Mouse (Mus musculus): Measurements from ENCODE around the gene Rsg1. TPM values are rescaled to one million over a fixed set of nuclear protein-coding genes. Genes with fewer than 3 reads are reported as not detected.

Rsg1 gene
- polyA plus RNA-seq, 1 experiment from 2014 or later: 5.0 TPM

- H3K36me3 ChIP-seq (ENCODE audit: control insufficient read depth, insufficient read depth, low read length): peaks cover 36% of the 10 kb centered on the region
- WGBS: 97% methylated on average over 2 of the region's 2 CpGs
Measured at GRCm38 (mm10) chr4:141183932-141184331, 29.8 kb upstream of the Rsg1 start.

GRCm38 (mm10) chr4:141184426-141184825 is 29.3 kb upstream of the Rsg1 start:
- H3K27me3 ChIP-seq (ENCODE audit: control insufficient read depth, insufficient read depth, low read length): no peaks in the 10 kb centered on the region
- 0 out of 2 replicates have a peak, but pooled peaks cover 4% of the 10 kb centered on the region for H3K4me1 ChIP-seq (ENCODE audit: control insufficient read depth, insufficient read depth, low read length)
- peaks cover 35% of the 10 kb centered on the region for H3K36me3 ChIP-seq (ENCODE audit: control insufficient read depth, insufficient read depth, low read length)
- H3K9me3 ChIP-seq (ENCODE audit: control insufficient read depth, low read length): no peaks in the 10 kb centered on the region
- H3K27ac ChIP-seq (ENCODE audit: low read depth, low read length): no peak overlapping the region
- 89% methylated on average over 4 of the region's 4 CpGs for WGBS
- H3K4me3 ChIP-seq (ENCODE audit: low read length): no peak overlapping the region
- no peak for ATAC-seq (ENCODE audit: low FRiP score, low TSS enrichment)
- H3K9ac ChIP-seq (ENCODE audit: low read depth, low read length): no peak overlapping the region
- H3K4me2 ChIP-seq (replicated peaks; ENCODE audit: low read depth, low read length): no peak overlapping the region

More at GRCm38 (mm10) chr4:141183932-141184331, 29.8 kb upstream of the Rsg1 start:
- Histone ChIP-seq H3K27me3 (ENCODE audit: control insufficient read depth, insufficient read depth, low read length) (no peaks in the 10 kb centered on the region), H3K27ac (ENCODE audit: low read depth, low read length) (no peak overlapping the region), H3K4me2 (replicated peaks; ENCODE audit: low read depth, low read length) (no peak overlapping the region), H3K4me1 (ENCODE audit: control insufficient read depth, insufficient read depth, low read length) (0 out of 2 replicates have a peak, but pooled peaks cover 4% of the 10 kb centered on the region), H3K9ac (ENCODE audit: low read depth, low read length) (no peak overlapping the region), H3K4me3 (ENCODE audit: low read length) (no peak overlapping the region), H3K9me3 (ENCODE audit: control insufficient read depth, low read length) (no peaks in the 10 kb centered on the region)
- ATAC-seq (ENCODE audit: low FRiP score, low TSS enrichment): no peak

- Histone ChIP-seq H3K36me3 (ENCODE audit: control insufficient read depth, insufficient read depth, low read length) (peaks cover 25% of the 10 kb centered on the region; the same call in 1 of the 2 replicates), H3K9me3 (ENCODE audit: control insufficient read depth, low read length) (no peaks in the 10 kb centered on the region), H3K4me3 (ENCODE audit: low read length) (no peak overlapping the region), H3K27ac (ENCODE audit: low read depth, low read length) (no peak overlapping the region), H3K27me3 (ENCODE audit: control insufficient read depth, insufficient read depth, low read length) (no peaks in the 10 kb centered on the region), H3K4me2 (replicated peaks; ENCODE audit: low read depth, low read length) (no peak overlapping the region), H3K9ac (ENCODE audit: low read depth, low read length) (no peak overlapping the region), H3K4me1 (ENCODE audit: control insufficient read depth, insufficient read depth, low read length) (0 out of 2 replicates have a peak, but pooled peaks cover 4% of the 10 kb centered on the region)
- WGBS: 59% methylated on average over 9 of the region's 9 CpGs
- ATAC-seq (ENCODE audit: low FRiP score, low TSS enrichment): no peak
Measured at GRCm38 (mm10) chr4:141186923-141187836, 26.6 kb upstream of the Rsg1 start.

- Histone ChIP-seq H3K4me2 (replicated peaks; ENCODE audit: low read depth, low read length) (no peak overlapping the region), H3K27me3 (ENCODE audit: control insufficient read depth, insufficient read depth, low read length) (no peaks in the 10 kb centered on the region), H3K9ac (ENCODE audit: low read depth, low read length) (no peak overlapping the region), H3K4me3 (ENCODE audit: low read length) (no peak overlapping the region), H3K9me3 (ENCODE audit: control insufficient read depth, low read length) (no peaks in the 10 kb centered on the region), H3K27ac (ENCODE audit: low read depth, low read length) (no peak overlapping the region), H3K4me1 (ENCODE audit: control insufficient read depth, insufficient read depth, low read length) (no peaks in the 10 kb centered on the region), H3K36me3 (ENCODE audit: control insufficient read depth, insufficient read depth, low read length) (peaks cover 34% of the 10 kb centered on the region)
- WGBS: 93% methylated on average over 7 of the region's 7 CpGs
- ATAC-seq (ENCODE audit: low FRiP score, low TSS enrichment): no peak
Measured at GRCm38 (mm10) chr4:141191294-141191693, 22.5 kb upstream of the Rsg1 start.

GRCm38 (mm10) chr4:141194553-141194952 is 19.2 kb upstream of the Rsg1 start:
- no peak for ATAC-seq (ENCODE audit: low FRiP score, low TSS enrichment)
- Histone ChIP-seq H3K4me1 (ENCODE audit: control insufficient read depth, insufficient read depth, low read length) (no peaks in the 10 kb centered on the region), H3K27ac (ENCODE audit: low read depth, low read length) (no peak overlapping the region), H3K27me3 (ENCODE audit: control insufficient read depth, insufficient read depth, low read length) (no peaks in the 10 kb centered on the region), H3K9me3 (ENCODE audit: control insufficient read depth, low read length) (no peaks in the 10 kb centered on the region), H3K36me3 (ENCODE audit: control insufficient read depth, insufficient read depth, low read length) (peaks cover 57% of the 10 kb centered on the region), H3K4me3 (ENCODE audit: low read length) (no peak overlapping the region), H3K4me2 (replicated peaks; ENCODE audit: low read depth, low read length) (no peak overlapping the region), H3K9ac (ENCODE audit: low read depth, low read length) (no peak overlapping the region)
- WGBS: 94% methylated on average over 6 of the region's 6 CpGs

GRCm38 (mm10) chr4:141196981-141197685 is 16.6 kb upstream of the Rsg1 start:
- Histone ChIP-seq H3K4me3 (ENCODE audit: low read length) (no peak overlapping the region), H3K4me1 (ENCODE audit: control insufficient read depth, insufficient read depth, low read length) (no peaks in the 10 kb centered on the region), H3K27ac (ENCODE audit: low read depth, low read length) (no peak overlapping the region), H3K9me3 (ENCODE audit: control insufficient read depth, low read length) (no peaks in the 10 kb centered on the region), H3K27me3 (ENCODE audit: control insufficient read depth, insufficient read depth, low read length) (no peaks in the 10 kb centered on the region), H3K9ac (ENCODE audit: low read depth, low read length) (no peak overlapping the region), H3K4me2 (replicated peaks; ENCODE audit: low read depth, low read length) (no peak overlapping the region), H3K36me3 (ENCODE audit: control insufficient read depth, insufficient read depth, low read length) (peaks cover 70% of the 10 kb centered on the region)
- WGBS: 97% methylated on average over 13 of the region's 13 CpGs
- no peak for ATAC-seq (ENCODE audit: low FRiP score, low TSS enrichment)

- 94% methylated on average over 13 of the region's 13 CpGs for WGBS
- Histone ChIP-seq H3K4me2 (replicated peaks; ENCODE audit: low read depth, low read length) (no peak overlapping the region), H3K4me3 (ENCODE audit: low read length) (no peak overlapping the region), H3K4me1 (ENCODE audit: control insufficient read depth, insufficient read depth, low read length) (no peaks in the 10 kb centered on the region), H3K9ac (ENCODE audit: low read depth, low read length) (no peak overlapping the region), H3K9me3 (ENCODE audit: control insufficient read depth, low read length) (no peaks in the 10 kb centered on the region), H3K36me3 (ENCODE audit: control insufficient read depth, insufficient read depth, low read length) (peaks cover 75% of the 10 kb centered on the region), H3K27ac (ENCODE audit: low read depth, low read length) (no peak overlapping the region), H3K27me3 (ENCODE audit: control insufficient read depth, insufficient read depth, low read length) (no peaks in the 10 kb centered on the region)
- no peak for ATAC-seq (ENCODE audit: low FRiP score, low TSS enrichment)
Measured at GRCm38 (mm10) chr4:141197686-141198035, 16.1 kb upstream of the Rsg1 start.

- H3K4me2 ChIP-seq (replicated peaks; ENCODE audit: low read depth, low read length): no peak overlapping the region
- H3K9me3 ChIP-seq (ENCODE audit: control insufficient read depth, low read length): no peaks in the 10 kb centered on the region
- H3K4me3 ChIP-seq (ENCODE audit: low read length): no peak overlapping the region
- ATAC-seq (ENCODE audit: low FRiP score, low TSS enrichment): no peak
- no peak overlapping the region for H3K9ac ChIP-seq (ENCODE audit: low read depth, low read length)
- no peaks in the 10 kb centered on the region for H3K4me1 ChIP-seq (ENCODE audit: control insufficient read depth, insufficient read depth, low read length)
- H3K27ac ChIP-seq (ENCODE audit: low read depth, low read length): no peak overlapping the region
- H3K36me3 ChIP-seq (ENCODE audit: control insufficient read depth, insufficient read depth, low read length): peaks cover 56% of the 10 kb centered on the region
- no peaks in the 10 kb centered on the region for H3K27me3 ChIP-seq (ENCODE audit: control insufficient read depth, insufficient read depth, low read length)
- 74% methylated on average over 11 of the region's 11 CpGs for WGBS
Measured at GRCm38 (mm10) chr4:141200906-141201305, 12.8 kb upstream of the Rsg1 start.

- H3K4me1 ChIP-seq (ENCODE audit: control insufficient read depth, insufficient read depth, low read length): no peaks in the 10 kb centered on the region
- WGBS: 89% methylated on average over 6 of the region's 6 CpGs
- H3K27me3 ChIP-seq (ENCODE audit: control insufficient read depth, insufficient read depth, low read length): no peaks in the 10 kb centered on the region
- no peak overlapping the region for H3K9ac ChIP-seq (ENCODE audit: low read depth, low read length)
- H3K4me3 ChIP-seq (ENCODE audit: low read length): no peak overlapping the region
- H3K27ac ChIP-seq (ENCODE audit: low read depth, low read length): no peak overlapping the region
- peaks cover 47% of the 10 kb centered on the region for H3K36me3 ChIP-seq (ENCODE audit: control insufficient read depth, insufficient read depth, low read length)
- ATAC-seq (ENCODE audit: low FRiP score, low TSS enrichment): no peak
- no peak overlapping the region for H3K4me2 ChIP-seq (replicated peaks; ENCODE audit: low read depth, low read length)
- H3K9me3 ChIP-seq (ENCODE audit: control insufficient read depth, low read length): no peaks in the 10 kb centered on the region
Measured at GRCm38 (mm10) chr4:141202192-141202591, 11.6 kb upstream of the Rsg1 start.
